Comparison of ENCODE assay signal across 13 mouse cellular contexts in genomic region chr12:8401376-8401775, GRCm38 (mm10).
"Had no signal": no experiment of that assay in that cellular context is flagged by ENCODE, and none has a peak within 500 bp of the region (broad histone marks: within the 10 kb centered on the region; RNA-seq: fewer than 3 reads in every experiment).

No protein-coding gene starts in this region.

- ATAC-seq: midbrain, embryonic 15.5 days had no signal

- DNase-seq: liver, embryonic 13.5 days; liver, postnatal 0 days; lung, postnatal 36 days; right cerebral cortex, postnatal 14 days; thymus, adult 2 months; thymus, postnatal 25 days had no signal

- H3K27ac ChIP-seq: intestine, embryonic 15.5 days; liver, embryonic 13.5 days; midbrain, embryonic 15.5 days; neural tube, embryonic 12.5 days; stomach, embryonic 15.5 days had no signal

- H3K9me3 ChIP-seq: intestine, embryonic 15.5 days; limb, embryonic 10.5 days; liver, embryonic 13.5 days; lung, embryonic 15.5 days; midbrain, embryonic 15.5 days; neural tube, embryonic 12.5 days; stomach, embryonic 15.5 days had no signal

- H3K27me3 ChIP-seq: intestine, embryonic 15.5 days; liver, embryonic 13.5 days; lung, embryonic 15.5 days; midbrain, embryonic 15.5 days; neural tube, embryonic 12.5 days; stomach, embryonic 15.5 days had no signal

- H3K4me2 ChIP-seq: intestine, embryonic 15.5 days; liver, embryonic 13.5 days; lung, embryonic 15.5 days; midbrain, embryonic 15.5 days; neural tube, embryonic 12.5 days; stomach, embryonic 15.5 days had no signal

- H3K9ac ChIP-seq: intestine, embryonic 15.5 days; liver, embryonic 13.5 days; liver, postnatal 0 days; lung, embryonic 15.5 days; midbrain, embryonic 15.5 days; neural tube, embryonic 12.5 days; stomach, embryonic 15.5 days had no signal

- H3K4me1 ChIP-seq: liver, embryonic 13.5 days; midbrain, embryonic 15.5 days had no signal

- H3K4me3 ChIP-seq: intestine, embryonic 15.5 days; left cerebral cortex, adult 2 months; limb, embryonic 10.5 days; liver, embryonic 13.5 days; lung, embryonic 15.5 days; midbrain, embryonic 15.5 days; neural tube, embryonic 12.5 days; stomach, embryonic 15.5 days had no signal

- H3K36me3 ChIP-seq: intestine, embryonic 15.5 days; limb, embryonic 10.5 days; liver, embryonic 13.5 days; lung, embryonic 15.5 days; midbrain, embryonic 15.5 days; neural tube, embryonic 12.5 days; stomach, embryonic 15.5 days had no signal
